Mouse (Mus musculus) fat pad, adult 2 months (tissue): ENCODE measurements at regions not wholly inside any gene's neighbourhood (a gene's known extent, or its start where the extent isn't known, plus 50 kb on each side); places are given as distances from the start of the nearest gene placed in this dataset.
A peak's percentile ranks its signal among the peaks of the same experiment; 100 is the strongest.

ENCODE experiments used
- DNase-seq: peaks from one replicate; pipeline ENCODE4 v3.0.0-alpha.2; 2011; ENCODE audit warnings: low read depth, low spot score; ENCODE audit errors: extremely low read depth

DNA sequence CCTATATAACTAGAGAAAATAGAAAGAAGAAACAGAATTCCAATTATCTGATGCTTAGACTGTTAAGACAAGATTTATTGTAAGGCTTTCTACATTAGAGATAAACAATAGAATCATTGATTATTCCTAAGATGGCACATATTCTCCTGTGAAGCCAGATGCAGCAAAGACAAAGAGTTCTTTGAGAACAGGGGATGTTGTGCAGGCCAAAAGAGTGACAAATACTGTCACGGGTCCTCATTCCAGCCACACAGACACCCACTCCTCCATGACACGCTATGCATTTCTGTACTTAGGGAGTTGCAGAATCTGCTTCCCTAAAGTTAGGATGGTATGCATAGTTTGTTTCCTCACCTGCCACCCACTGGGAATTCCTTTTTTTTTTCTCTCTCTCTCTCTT lies 245.2 kb downstream of the Sv2b start:
- DNase-seq = no peak

DNA sequence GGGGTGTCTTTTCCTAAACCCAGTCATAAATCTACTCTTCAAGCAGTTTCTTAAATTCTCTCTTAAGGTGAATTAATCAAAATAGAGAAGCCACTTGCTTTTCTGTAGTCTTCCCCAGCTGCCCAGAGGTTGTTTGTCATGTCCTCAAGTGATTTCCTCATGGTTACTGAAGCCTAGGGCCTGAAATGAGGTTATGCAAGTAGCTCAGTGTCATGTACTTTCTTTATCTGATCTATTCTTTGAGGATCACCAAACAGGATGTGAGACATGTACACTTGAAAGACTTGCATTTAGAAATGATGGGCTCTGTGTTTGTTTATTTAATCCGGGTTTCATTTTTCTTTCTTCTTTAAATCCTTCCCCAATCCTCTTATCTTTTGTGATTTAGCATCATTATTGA lies 258.8 kb downstream of the Sv2b start:
- DNase-seq = no peak

DNA sequence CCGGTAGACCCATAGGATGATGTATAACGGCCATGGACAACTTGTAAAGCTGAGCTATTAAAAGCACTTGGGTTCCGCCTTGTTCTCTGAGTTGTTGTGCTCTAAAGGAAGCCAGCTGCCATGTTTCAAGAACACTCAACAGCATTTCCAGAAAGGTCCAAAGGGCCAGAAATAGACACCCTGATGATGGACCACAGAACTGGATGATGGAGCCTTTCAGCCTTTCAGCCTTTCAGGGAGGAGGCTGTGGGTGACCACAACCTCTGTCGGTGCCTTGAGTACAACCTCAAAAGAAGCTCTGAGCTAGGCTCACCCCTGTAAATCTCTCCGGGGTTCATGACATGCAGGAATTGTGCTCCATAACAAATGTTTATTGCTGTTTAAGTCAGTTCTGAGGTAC lies 259.3 kb downstream of the Sv2b start:
- DNase-seq = no peak

DNA sequence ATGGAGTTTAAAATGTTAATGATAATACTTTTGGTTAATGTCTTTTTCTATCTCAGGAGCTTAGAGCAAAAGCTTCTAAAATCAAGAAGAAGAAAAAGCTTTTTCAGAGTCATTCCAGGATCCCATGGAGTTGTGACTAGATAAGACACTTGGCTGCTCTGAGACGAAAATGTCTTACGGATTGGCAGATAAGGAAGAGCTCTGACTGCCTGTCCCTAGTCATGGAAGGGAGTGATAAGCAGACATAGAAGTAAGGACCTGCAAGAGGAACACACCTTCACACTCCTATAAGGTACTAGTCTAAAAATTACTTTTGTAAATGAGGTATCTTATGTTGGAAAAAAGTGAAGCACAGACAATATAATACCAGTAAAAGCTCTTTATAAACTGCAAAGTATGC lies 260.2 kb downstream of the Sv2b start:
- DNase-seq = no peak

DNA sequence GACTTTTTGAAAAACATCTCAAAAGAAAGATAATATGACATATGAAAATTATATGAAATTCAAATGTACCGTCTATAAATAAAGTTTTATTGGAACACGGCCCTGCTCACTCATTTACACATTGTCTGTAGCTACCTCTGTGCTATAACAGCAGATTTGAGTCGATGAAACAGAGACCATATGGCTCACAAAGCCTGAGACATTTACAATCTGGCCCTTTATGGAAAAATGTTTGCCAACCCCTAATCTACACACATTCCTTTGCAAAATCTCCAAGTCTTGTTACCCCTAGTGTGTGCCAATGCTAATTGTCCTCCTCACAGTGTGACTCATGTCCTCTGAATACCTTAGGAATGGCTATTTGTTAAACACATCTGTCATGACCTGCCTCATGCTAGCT lies 261.2 kb downstream of the Sv2b start:
- DNase-seq = no peak

DNA sequence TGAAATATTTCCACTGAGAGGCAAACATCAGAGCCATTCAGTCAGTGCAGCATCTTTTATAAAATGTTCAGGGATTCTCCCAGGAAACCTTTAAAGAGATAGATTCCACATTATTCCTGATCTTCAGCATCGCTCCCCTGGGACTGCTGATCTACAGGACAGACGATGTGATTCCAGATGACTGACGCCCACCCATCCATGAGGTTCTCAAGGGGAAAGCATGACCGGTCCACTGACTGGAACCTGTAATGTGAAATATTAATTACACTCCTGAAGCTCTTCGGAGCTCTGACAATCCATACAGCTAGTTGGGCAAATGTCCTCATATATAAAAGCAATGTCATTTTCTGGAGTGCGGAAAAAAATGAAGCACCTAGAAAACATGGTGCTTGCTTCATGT lies 268.2 kb downstream of the Sv2b start:
- no peak for DNase-seq

DNA sequence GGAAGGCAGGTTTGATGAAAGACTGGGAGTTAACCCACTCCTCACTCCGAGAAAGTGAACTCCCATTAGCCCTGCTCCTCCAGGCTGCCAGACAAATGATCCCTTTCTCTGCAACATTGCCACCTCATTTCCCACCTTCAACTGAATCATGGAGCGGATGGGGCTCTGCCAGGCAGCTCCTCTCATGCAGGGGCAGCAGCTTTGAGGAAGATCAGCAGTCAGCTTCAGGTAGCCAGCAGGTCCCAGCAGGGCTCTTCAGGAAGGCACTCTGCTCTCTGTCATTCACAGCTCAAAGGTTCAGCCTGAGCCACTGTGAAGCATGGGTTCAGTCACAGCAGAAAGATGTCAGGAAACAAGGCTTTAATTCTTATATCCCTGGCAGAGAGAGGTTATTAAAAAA lies 282.9 kb downstream of the Sv2b start:
- no peak for DNase-seq

DNA sequence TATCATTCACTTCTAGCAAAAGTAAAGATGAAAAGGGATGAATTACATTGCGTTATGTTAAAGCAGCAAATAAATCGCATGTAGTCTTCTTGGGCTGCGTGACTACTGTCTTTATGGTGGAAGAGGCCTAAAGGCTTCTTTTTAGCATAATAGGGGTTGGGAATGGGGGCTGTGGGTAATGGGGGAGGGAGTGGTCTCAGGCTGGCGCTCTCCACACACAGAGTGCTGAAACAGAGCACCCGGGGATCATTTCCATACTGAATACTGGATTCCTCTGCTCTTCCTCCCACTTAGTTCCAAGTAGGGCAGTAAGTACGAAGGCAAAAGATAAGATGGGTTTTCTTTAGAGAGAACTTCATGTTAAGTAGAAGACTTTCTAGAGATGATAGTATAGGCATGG lies 287.1 kb downstream of the Sv2b start:
- DNase-seq = no peak

DNA sequence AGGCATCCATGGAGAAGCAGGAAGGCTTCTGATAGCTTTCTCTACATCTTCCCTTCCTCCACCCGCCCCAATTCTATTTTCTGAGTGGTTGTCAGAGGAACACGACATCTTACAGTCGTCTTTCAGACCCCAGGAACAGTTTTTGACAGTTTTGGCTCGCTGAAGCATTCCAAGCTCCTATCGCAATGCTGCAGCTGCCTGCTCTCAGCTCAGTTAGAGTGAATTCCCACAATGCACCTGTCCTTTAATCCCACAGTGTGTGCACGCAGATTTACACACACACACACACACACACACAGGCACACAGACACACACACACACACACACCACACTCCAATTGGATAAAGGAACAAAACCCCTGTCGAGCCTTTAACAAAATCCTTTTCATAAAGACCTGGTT lies 290.4 kb downstream of the Sv2b start:
- no peak for DNase-seq

DNA sequence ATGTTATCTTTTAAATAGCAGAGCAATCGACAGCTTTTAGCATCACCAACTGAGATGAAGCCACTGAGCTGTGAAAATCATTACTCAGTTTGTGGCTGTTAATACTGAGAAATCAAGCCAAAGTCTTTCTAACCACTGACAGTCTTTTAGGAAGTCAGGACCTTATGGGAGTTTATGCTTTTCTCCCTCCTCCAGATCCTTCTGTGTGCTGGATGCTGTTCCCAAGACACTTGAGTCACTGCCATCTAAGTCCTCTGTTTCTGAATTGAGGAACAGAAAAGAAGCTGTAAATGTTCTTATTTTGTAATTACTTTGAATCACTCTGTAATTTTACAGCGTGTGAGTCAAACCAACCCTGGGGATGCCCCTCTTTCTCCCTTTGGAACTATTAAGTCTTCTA lies 300.6 kb downstream of the Sv2b start:
- no peak for DNase-seq

DNA sequence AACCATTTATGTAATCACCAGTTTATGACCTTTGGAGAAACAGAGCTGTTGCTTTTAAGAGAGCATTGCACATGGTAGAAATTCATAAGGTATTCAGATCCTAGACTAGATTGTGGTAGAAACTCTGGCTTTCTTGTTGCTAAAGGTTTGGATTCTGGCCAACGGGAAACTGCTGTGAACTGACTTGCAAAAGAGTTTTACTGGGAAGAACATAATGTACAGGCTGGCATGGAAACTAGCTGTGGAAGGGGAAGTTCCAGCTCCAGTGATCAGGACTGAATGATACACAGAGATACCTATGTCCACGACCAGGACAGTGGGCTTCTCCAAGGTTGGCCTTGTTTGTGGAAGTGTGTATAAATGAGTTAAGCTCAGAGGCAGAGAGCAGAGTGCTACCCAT lies 318.9 kb downstream of the Sv2b start:
- peak; percentile 28 for DNase-seq

DNA sequence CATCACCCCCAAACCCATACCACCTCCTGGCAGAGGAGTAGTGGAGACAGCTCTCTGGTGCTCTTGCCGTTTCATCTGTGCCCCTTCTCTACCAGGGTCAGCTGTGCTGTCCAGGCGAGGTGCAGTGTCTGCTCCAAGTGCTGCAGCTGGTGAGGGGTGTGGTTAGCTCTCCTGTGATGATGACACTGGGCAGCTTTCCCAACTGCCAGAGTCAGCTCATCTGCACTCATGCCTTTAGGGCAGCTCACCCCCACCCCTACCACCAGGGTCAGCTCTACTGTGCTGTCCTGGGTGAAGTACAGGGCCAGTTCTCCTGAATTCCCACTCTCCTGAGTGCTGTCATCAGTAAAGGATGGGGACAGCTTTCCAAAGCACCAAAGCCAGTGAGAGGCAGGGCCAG lies 329.6 kb downstream of the Sv2b start:
- no peak for DNase-seq

DNA sequence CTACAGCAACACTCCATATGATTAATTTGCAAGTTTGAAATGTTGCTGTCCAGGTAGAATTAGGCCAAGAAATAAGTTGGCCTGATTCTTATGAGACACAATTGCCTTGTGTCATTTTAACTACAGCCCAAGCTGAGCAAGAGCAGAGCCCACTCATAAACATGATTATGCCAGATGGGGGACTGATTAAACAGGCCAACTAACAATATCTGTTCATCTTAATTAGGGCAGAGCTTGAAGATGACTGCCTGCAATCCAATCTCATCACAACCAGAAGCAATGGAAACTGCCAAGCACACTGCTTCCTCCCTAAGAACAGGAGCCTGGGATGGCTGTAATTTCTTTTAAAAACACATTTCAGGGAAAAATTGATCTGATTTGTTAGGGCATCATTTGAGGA lies 333.1 kb downstream of the Sv2b start:
- DNase-seq = no peak

DNA sequence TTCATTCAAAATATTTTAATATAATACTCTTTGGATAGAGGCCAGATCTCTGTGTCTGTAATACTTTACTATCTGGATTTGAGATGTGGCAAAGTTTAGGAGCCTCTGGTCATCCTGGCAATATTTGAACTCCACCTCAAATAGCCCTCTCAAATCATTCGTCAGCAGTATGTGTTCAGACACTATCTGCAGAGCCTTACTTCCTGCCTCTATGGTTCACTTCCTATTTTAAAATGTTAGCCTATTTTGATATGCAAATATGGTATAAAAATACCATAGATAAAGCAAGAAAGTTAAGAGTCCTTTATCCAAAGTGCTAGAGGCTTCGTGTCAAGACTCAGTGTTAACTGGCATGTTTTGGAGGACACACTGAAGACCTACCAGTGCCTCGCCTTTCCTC lies 334.6 kb downstream of the Sv2b start:
- DNase-seq = no peak

DNA sequence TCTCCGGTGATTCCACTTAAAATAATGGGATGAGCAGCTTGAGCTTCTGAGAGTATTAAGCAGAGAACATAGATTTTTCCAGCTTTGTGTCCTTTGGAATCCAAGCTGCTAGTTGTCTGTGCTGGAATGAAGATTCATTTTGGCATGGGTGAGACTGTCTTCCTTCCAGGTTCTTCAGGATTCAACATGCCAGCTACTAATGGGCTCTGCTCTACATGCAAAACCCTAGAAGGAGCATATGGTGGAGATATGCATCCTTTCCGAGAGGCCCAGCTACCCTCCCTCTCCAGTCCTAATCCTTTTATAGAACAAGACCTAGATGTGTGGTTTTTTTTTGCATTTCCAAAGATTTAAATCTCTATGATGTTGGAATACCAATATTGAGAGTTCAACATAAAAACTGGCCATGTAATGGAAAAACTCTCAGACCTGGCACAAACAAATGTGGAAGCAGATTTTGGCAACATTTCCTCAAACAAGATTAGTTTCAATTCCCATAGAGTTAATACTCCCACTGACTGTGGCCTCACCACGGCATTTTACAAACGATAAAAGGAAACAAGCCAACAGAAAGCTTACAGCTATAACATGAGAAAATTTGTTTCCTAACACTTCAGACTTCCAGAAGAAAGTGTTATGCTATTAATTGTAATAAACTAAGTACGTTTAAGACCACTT lies 364.5 kb downstream of the Sv2b start:
- no peak for DNase-seq

DNA sequence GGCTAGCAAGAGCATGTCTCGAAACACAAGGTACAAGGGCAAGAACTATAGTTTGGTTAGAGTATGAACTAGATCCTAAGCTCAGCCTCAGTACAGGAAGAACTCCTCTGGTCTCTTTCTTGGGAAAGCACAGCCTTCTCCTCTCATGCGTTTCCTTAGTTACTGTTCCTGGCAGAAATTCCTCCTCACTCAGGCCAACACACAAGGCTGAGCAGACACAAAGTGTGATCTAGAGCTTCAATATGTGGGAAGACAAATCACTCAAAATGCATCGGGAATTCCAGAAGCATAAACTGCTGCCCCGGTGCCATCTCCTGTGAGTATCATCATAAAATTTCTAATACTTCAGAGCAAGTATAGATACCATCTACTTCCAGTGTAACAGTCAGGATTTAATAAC lies 366.1 kb downstream of the Sv2b start:
- no peak for DNase-seq

DNA sequence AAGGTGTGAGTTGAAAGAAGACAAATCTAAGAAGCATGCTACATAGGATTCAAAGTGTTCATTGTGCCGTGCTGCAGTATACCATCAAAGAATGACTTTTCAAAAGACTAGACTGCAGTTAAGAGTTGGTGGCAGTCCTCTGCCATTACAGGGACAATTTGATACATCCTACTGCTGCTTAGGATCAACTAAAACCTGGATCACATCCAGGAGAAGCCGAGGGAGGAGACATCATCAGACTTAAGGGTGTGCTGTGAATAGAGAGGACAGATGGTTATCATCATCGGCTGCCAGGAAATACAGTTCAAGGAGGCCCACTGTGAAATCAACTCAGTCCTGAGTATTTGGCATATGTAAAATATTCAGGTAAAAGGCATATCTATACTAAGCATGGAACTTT lies 366.9 kb downstream of the Sv2b start:
- DNase-seq = no peak

DNA sequence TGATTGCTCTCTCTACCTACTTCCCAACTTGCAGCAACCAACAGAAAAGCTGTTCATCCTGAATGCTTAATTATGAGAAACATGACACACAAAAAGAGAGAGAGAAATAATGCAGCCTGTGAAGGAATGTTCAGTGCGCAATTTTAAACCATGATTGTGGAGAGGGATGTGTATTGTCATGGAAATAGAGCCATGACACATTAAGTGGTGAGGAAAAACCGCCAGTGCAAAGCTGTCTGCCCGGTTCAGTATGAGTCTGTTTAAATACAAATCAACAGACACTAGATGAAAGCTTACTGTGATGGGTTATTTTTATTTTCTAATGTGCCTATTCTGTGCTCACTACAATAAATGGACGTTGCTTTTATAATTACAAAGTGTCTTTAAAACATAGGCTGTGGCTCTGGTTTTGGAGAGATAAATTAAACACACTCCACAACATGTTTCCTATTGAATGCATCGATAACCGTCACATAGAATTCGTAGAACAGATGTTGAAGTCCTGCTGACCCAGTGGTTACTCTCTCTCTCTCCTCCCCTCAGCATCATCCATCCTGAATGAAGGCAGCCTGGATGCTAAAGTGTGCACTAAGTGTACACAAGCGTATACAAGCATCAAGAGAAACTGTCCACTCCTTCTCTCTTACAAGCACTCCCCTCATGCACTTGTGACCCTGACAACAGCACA lies 374.7 kb upstream of the Slco3a1 start:
- no peak for DNase-seq

DNA sequence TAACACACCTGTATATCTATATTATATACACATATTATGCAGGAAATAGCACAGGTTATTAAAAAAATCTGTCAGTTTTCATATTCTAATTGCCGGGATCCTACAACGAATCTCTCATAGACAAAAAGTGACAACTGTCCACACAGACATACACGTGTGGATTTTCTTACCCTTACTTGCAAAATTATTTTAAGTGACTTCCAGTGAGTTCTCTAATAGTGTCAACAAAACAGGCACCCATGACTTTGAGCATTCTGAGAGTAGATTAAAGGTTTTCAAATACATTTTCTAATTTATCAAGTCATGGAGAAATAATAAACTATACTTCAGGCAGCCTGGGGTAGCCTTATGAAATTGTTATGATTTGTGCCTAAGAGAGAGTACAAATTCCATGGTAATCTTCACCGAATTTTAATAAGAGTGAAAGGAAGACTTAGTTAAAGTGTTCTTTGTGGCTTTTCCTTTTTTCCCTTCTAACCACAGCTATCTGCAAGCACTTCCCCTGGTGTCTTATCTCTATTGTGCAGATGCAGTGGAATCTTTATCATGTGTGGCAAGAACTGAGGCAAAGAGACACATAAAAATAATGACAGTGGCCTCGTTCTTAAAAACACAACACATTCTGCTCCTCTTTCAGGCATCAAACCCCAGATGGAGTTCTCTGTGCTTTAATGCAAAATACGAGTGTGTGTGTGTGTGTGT lies 373.8 kb upstream of the Slco3a1 start:
- no peak for DNase-seq

DNA sequence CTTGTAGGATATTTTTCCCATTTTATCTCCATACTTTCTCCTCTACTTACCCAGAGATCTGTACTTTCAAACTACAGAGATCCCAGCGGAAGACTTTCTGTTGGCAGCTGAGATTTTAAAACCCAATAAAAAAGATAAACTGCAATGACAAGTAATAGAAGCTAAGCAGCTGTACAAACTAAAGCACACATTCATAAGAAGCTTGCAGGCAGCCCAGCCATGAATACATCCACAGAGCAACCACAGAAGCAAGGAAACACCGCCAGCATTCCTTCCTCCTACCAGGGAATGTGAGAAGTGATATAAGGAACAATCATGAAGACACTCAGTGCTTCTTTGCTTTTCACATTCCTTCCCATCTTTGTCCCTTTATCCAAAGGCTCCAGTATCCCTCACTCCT lies 372.1 kb upstream of the Slco3a1 start:
- DNase-seq = no peak

DNA sequence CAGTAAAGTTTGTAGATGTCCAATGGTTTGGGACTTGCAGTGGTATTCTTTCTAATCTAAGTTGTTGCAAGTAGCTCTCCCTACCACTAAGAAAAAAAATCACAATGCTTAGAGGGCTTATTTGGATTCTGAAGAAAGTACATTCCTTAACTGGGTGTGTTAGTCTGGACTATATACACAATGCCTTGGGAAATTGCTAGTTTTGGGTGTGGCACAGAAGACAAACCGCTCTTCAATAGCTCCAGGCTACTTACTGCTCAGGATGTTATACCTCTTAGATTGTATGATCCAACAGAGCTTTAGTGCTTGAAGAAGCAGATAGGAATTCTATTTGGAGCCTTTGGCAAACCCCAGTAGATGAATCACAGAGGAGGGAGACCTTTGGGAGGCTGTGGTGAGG lies 369.6 kb upstream of the Slco3a1 start:
- DNase-seq = no peak

DNA sequence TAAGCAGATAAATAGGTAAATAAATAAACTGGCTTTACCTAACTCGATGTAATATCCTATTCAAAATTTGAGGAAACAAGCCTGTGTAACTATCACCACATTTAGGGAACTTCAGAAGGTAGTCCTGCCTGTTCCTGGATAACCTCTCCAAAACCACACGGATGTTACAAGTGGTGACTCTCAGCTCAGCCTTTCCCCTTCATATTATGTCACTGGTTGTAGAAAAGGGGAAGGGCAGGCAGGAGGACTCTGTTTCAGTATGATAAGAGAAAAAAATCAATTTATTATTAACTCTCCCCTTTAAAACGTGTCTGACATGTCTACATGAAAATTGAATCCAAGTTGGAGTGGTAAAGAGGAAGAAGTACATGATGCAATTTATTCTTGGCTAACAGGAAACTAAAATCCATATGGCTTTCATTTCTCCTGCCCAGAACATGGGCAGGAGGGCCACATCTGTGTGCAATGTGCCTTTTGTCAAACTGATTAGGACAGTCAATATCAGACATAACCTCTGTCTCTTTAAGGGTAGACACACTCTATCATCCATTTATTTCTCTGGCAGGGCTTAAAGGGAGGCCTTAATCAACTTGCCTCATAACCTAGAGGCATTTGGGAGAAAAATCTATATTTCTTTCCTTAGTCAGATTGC lies 353.9 kb upstream of the Slco3a1 start:
- DNase-seq = no peak
